Mouse (Mus musculus) thymus, postnatal 36 days (tissue): Measurements from ENCODE around the gene 9230102O04Rik.

ENCODE experiments used
- DNase-seq, 2 experiments: peaks; one replicate each; pipeline ENCODE4 v3.0.0; 2022; ENCODE audit warnings: mixed read lengths in 2 of 2

Gene 9230102O04Rik

GRCm38 (mm10) chr2:9871141-9871716 is 18.1 kb downstream of the 9230102O04Rik start:
- DNase-seq = peak; percentile 51 to 65

- no peak for DNase-seq
Measured at GRCm38 (mm10) chr2:9867092-9867825, 22.1 kb downstream of the 9230102O04Rik start.

GRCm38 (mm10) chr2:9860698-9861097 is 28.6 kb downstream of the 9230102O04Rik start:
- no peak for DNase-seq

- DNase-seq = no peak
Measured at GRCm38 (mm10) chr2:9855861-9856260, 33.5 kb downstream of the 9230102O04Rik start.

GRCm38 (mm10) chr2:9852851-9853576 is 36.3 kb downstream of the 9230102O04Rik start:
- DNase-seq = no peak

GRCm38 (mm10) chr2:9835195-9835594 is 54.1 kb downstream of the 9230102O04Rik start:
- no peak for DNase-seq

- no peak for DNase-seq
Measured at GRCm38 (mm10) chr2:9833712-9834111, 55.6 kb downstream of the 9230102O04Rik start.
